7 mouse cellular contexts compared by ENCODE assay signal in genomic region chr4:9185156-9185875, GRCm38 (mm10).
DNase-seq lines count a peak whose midpoint lies in the region; ATAC-seq lines count a peak whose summit lies in the region.

No protein-coding gene starts in this region.

- DNase-seq in cerebellum, adult 9-10 months, result peak; percentile 69
- DNase-seq in embryonic facial prominence, embryonic 10.5 days (ENCODE audit: low spot score), result peak; percentile 17
- DNase-seq in hindbrain, embryonic 14.5 days (ENCODE audit: low spot score), result no peak
- DNase-seq in adrenal gland, adult 8-10 months, result no peak
- DNase-seq in frontal cortex, postnatal 14 days (ENCODE audit: low spot score in 2 of 2), result no peak
- no peak for DNase-seq in natural killer cell, adult 2 months (ENCODE audit: low spot score in 2 of 2)

- H3K27me3 ChIP-seq in embryonic facial prominence, embryonic 10.5 days (replicated peaks; ENCODE audit: low read depth, poor library complexity, severe bottlenecking), result no peaks in the 10 kb centered on the region
- H3K27me3 ChIP-seq in hindbrain, embryonic 14.5 days (ENCODE audit: control insufficient read depth, insufficient read depth, low read length), result no peaks in the 10 kb centered on the region
- H3K27me3 ChIP-seq in midbrain, embryonic 16.5 days (ENCODE audit: control insufficient read depth, insufficient read depth, low read depth, low read length), result no peaks in the 10 kb centered on the region

- H3K27ac ChIP-seq in embryonic facial prominence, embryonic 10.5 days (replicated peaks), result peak overlapping the region; percentile 74
- H3K27ac ChIP-seq in hindbrain, embryonic 14.5 days, result peak overlapping the region; percentile 60
- H3K27ac ChIP-seq in midbrain, embryonic 16.5 days (ENCODE audit: low read length), result peak overlapping the region; percentile 81

- H3K9ac ChIP-seq in hindbrain, embryonic 14.5 days, result peak overlapping the region; percentile 53; the same call in 1 of the 2 replicates
- H3K9ac ChIP-seq in midbrain, embryonic 16.5 days (ENCODE audit: low read depth, low read length), result peak overlapping the region; percentile 56; the same call in 1 of the 2 replicates

- WGBS in embryonic facial prominence, embryonic 10.5 days, result 52% methylated on average over 14 of the region's 14 CpGs
- 44% methylated on average over 14 of the region's 14 CpGs for WGBS in hindbrain, embryonic 14.5 days
- 32% methylated on average over 14 of the region's 14 CpGs for WGBS in midbrain, embryonic 16.5 days

- ATAC-seq in hindbrain, embryonic 14.5 days (ENCODE audit: low FRiP score), result no peak
- no peak for ATAC-seq in midbrain, embryonic 16.5 days

- H3K9me3 ChIP-seq in embryonic facial prominence, embryonic 10.5 days, result no peaks in the 10 kb centered on the region
- no peaks in the 10 kb centered on the region for H3K9me3 ChIP-seq in hindbrain, embryonic 14.5 days (ENCODE audit: control insufficient read depth, low read length)
- no peaks in the 10 kb centered on the region for H3K9me3 ChIP-seq in midbrain, embryonic 16.5 days (replicated peaks; ENCODE audit: control insufficient read depth, low read length, poor library complexity, severe bottlenecking)

- H3K36me3 ChIP-seq in embryonic facial prominence, embryonic 10.5 days (replicated peaks), result no peaks in the 10 kb centered on the region
- no peaks in the 10 kb centered on the region for H3K36me3 ChIP-seq in hindbrain, embryonic 14.5 days (replicated peaks; ENCODE audit: control insufficient read depth, insufficient read depth)
- no peaks in the 10 kb centered on the region for H3K36me3 ChIP-seq in midbrain, embryonic 16.5 days (ENCODE audit: control insufficient read depth, insufficient read depth, low read length)

- H3K4me3 ChIP-seq in embryonic facial prominence, embryonic 10.5 days, result peak overlapping the region; percentile 47
- H3K4me3 ChIP-seq in hindbrain, embryonic 14.5 days (replicated peaks; ENCODE audit: low read length), result peak overlapping the region; percentile 18
- peak overlapping the region; percentile 23 for H3K4me3 ChIP-seq in midbrain, embryonic 16.5 days (ENCODE audit: low read depth, low read length)

- H3K4me2 ChIP-seq in hindbrain, embryonic 14.5 days (replicated peaks), result peak overlapping the region; percentile 47
- H3K4me2 ChIP-seq in midbrain, embryonic 16.5 days (ENCODE audit: low read length), result peak overlapping the region; percentile 62

- H3K4me1 ChIP-seq in embryonic facial prominence, embryonic 10.5 days, result peaks cover 22% of the 10 kb centered on the region
- H3K4me1 ChIP-seq in hindbrain, embryonic 14.5 days (replicated peaks; ENCODE audit: control insufficient read depth, insufficient read depth, low read length), result peaks cover 14% of the 10 kb centered on the region
- peaks cover 14% of the 10 kb centered on the region for H3K4me1 ChIP-seq in midbrain, embryonic 16.5 days (ENCODE audit: control insufficient read depth, insufficient read depth, low read length)

Comparison
In these comparisons a context has a peak if more than half of its experiments do, and no peak if none do; other contexts are left out.
1. DNase-seq: peak in cerebellum, adult 9-10 months (single experiment) and embryonic facial prominence, embryonic 10.5 days (single experiment); none in hindbrain, embryonic 14.5 days (single experiment), adrenal gland, adult 8-10 months (single experiment), frontal cortex, postnatal 14 days (0 of 2) and natural killer cell, adult 2 months (0 of 2).
2. Peak in every context shown above with its lines, with median percentiles within 50 percentile points of each other: H3K27ac ChIP-seq and H3K4me3 ChIP-seq.